Mouse (Mus musculus) heart, postnatal 0 days (tissue): Measurements from ENCODE around the gene Elof1. TPM values are rescaled to one million over a fixed set of nuclear protein-coding genes. Genes with fewer than 3 reads are reported as not detected.
A peak's percentile ranks its signal among the peaks of the same experiment; 100 is the strongest.

ENCODE experiments used
- ATAC-seq: fragments of 200-750 bp; cut with Nextera tagmentation; 2 replicates; pipeline ENCODE4 v1.8.0; 2017; ENCODE audit warnings: low read depth, moderate number of reproducible peaks, moderate library complexity; ENCODE audit not compliant: insufficient read depth
- DNase-seq: peaks from one replicate; pipeline ENCODE4 v3.0.0-alpha.2; 2016; ENCODE audit warnings: low spot score
- H3K27ac ChIP-seq: fragments of 300-500 bp; sonication (generic); 2 replicates; pipeline ENCODE4 v1.5.1; 2014; ENCODE audit warnings: low read depth, mild to moderate bottlenecking
- H3K27me3 ChIP-seq: fragments of 300-500 bp; sonication (generic); 2 replicates; pipeline ENCODE4 v1.6.1; 2014; ENCODE audit warnings: low read length, mixed read lengths; ENCODE audit not compliant: control insufficient read depth, insufficient read depth
- H3K36me3 ChIP-seq: fragments of 300-500 bp; sonication (generic); replicated peaks from 2 replicates; pipeline ENCODE4 v1.6.1; 2014; ENCODE audit warnings: low read length, mixed read lengths; ENCODE audit not compliant: control insufficient read depth, insufficient read depth
- H3K4me1 ChIP-seq: fragments of 300-500 bp; sonication (generic); 2 replicates; pipeline ENCODE4 v1.6.1; 2014; ENCODE audit warnings: antibody characterized with exemption; ENCODE audit not compliant: control insufficient read depth, insufficient read depth
- H3K4me2 ChIP-seq: fragments of 300-500 bp; sonication (generic); 2 replicates; pipeline ENCODE4 v1.6.1; 2014; ENCODE audit warnings: low read depth, mild to moderate bottlenecking, low read length, moderate library complexity
- H3K4me3 ChIP-seq: fragments of 300-500 bp; sonication (generic); 2 replicates; pipeline ENCODE4 v1.5.1; 2014; ENCODE audit warnings: low read depth, low read length
- H3K9ac ChIP-seq: fragments of 300-500 bp; sonication (generic); replicated peaks from 2 replicates; pipeline ENCODE4 v1.6.1; 2014; ENCODE audit warnings: low read depth, low read length, mixed read lengths
- H3K9me3 ChIP-seq: fragments of 300-500 bp; sonication (generic); replicated peaks from 2 replicates; pipeline ENCODE4 v1.6.1; 2016; ENCODE audit warnings: low read length; ENCODE audit not compliant: control insufficient read depth
- CTCF ChIP-seq: IDR thresholded peaks from 2 replicates; pipeline ENCODE4 v1.5.1; 2016; ENCODE audit warnings: antibody characterized with exemption, control low read depth, low read depth
- EP300 ChIP-seq: IDR thresholded peaks from 2 replicates; pipeline ENCODE4 v1.6.1; 2016; ENCODE audit warnings: antibody characterized with exemption, low read depth
- WGBS: fragments of 180-500 bp; shearing (Covaris S2); extraction: QIAGEN DNeasy Blood & Tissue Kit; methylation state at CpG from one replicate; pipeline ENCODE4 v1.1.7; 2014; 5-methylcytosine and 5-hydroxymethylcytosine counted together
- polyA plus RNA-seq: library from polyadenylated mRNA; unstranded; fragments of >200 nt; fragmentation: Nextera tagmentation; extraction: Ambion mirVana; gene quantifications from 2 replicates; pipeline ENCODE4 v1.2.1, GENCODE M21; 2015
- total RNA-seq: library from RNA; depleted of rRNA; stranded (reverse); fragments of >200 nt; gene quantifications from 2 replicates; pipeline ENCODE4 v1.2.3, GENCODE M21; 2014; ENCODE audit warnings: low replicate concordance

Gene Elof1
- total and polyA plus RNA-seq, 2 experiments from 2014 or later, result 82.3 to 132 TPM

- no peak for ATAC-seq
- DNase-seq, result no peak
- no peaks in the 10 kb centered on the region for H3K36me3 ChIP-seq
- H3K27me3 ChIP-seq, result no peaks in the 10 kb centered on the region
- H3K9ac ChIP-seq, result no peak overlapping the region
- no peak overlapping the region for H3K4me3 ChIP-seq
- H3K4me2 ChIP-seq, result no peak overlapping the region
- no peaks in the 10 kb centered on the region for H3K9me3 ChIP-seq
- WGBS, result 73% methylated on average over 3 of the region's 3 CpGs
- TF ChIP-seq EP300 (no peak), CTCF (no peak)
- no peak overlapping the region for H3K27ac ChIP-seq
- no peaks in the 10 kb centered on the region for H3K4me1 ChIP-seq
Observed at GRCm38 (mm10) chr9:22124169-22124568, 7.2 kb upstream of the Elof1 start.

- no peaks in the 10 kb centered on the region for H3K27me3 ChIP-seq
- H3K27ac ChIP-seq, result no peak overlapping the region
- no peaks in the 10 kb centered on the region for H3K36me3 ChIP-seq
- no peaks in the 10 kb centered on the region for H3K9me3 ChIP-seq
- no peak for ATAC-seq
- DNase-seq, result no peak
- TF ChIP-seq CTCF, result no peak
- TF ChIP-seq EP300, result no peak
- H3K4me2 ChIP-seq, result no peak overlapping the region
- no peak overlapping the region for H3K4me3 ChIP-seq
- 77% methylated on average over 7 of the region's 7 CpGs for WGBS
- no peak overlapping the region for H3K9ac ChIP-seq
- H3K4me1 ChIP-seq, result no peaks in the 10 kb centered on the region
Observed at GRCm38 (mm10) chr9:22123069-22123609, 6.2 kb upstream of the Elof1 start.

GRCm38 (mm10) chr9:22122005-22122404 lies 5.0 kb upstream of the Elof1 start:
- Histone ChIP-seq H3K4me2 (no peak overlapping the region), H3K9me3 (no peaks in the 10 kb centered on the region), H3K27ac (no peak overlapping the region), H3K4me3 (no peak overlapping the region), H3K4me1 (no peaks in the 10 kb centered on the region), H3K27me3 (no peaks in the 10 kb centered on the region), H3K36me3 (no peaks in the 10 kb centered on the region), H3K9ac (no peak overlapping the region)
- ATAC-seq (no peak), DNase-seq (no peak)
- WGBS, result 70% methylated on average over 3 of the region's 3 CpGs
- TF ChIP-seq EP300 (no peak), CTCF (no peak)

- Histone ChIP-seq H3K4me2 (no peak overlapping the region), H3K27ac (no peak overlapping the region), H3K4me3 (no peak overlapping the region), H3K9ac (no peak overlapping the region), H3K9me3 (no peaks in the 10 kb centered on the region), H3K27me3 (no peaks in the 10 kb centered on the region), H3K4me1 (no peaks in the 10 kb centered on the region), H3K36me3 (no peaks in the 10 kb centered on the region)
- ATAC-seq, result no peak
- no peak for TF ChIP-seq CTCF
- DNase-seq, result no peak
Observed at GRCm38 (mm10) chr9:22121545-22121944, 4.6 kb upstream of the Elof1 start.

GRCm38 (mm10) chr9:22119543-22119942 lies 2.6 kb upstream of the Elof1 start:
- Histone ChIP-seq H3K4me3 (no peak overlapping the region), H3K4me1 (no peaks in the 10 kb centered on the region), H3K27me3 (no peaks in the 10 kb centered on the region), H3K36me3 (no peaks in the 10 kb centered on the region), H3K4me2 (no peak overlapping the region), H3K9ac (no peak overlapping the region), H3K27ac (no peak overlapping the region), H3K9me3 (no peaks in the 10 kb centered on the region)
- ATAC-seq, result no peak
- 79% methylated on average over 4 of the region's 4 CpGs for WGBS
- no peak for TF ChIP-seq CTCF
- no peak for TF ChIP-seq EP300
- no peak for DNase-seq

GRCm38 (mm10) chr9:22117754-22118456 lies 933 bp upstream of the Elof1 start:
- TF ChIP-seq EP300 (no peak), CTCF (peak; percentile 64)

More at GRCm38 (mm10) chr9:22117754-22118456, 933 bp upstream of the Elof1 start:
- ATAC-seq (no peak), DNase-seq (peak; percentile 37)
- Histone ChIP-seq H3K9ac (no peak overlapping the region), H3K27me3 (no peaks in the 10 kb centered on the region), H3K9me3 (no peaks in the 10 kb centered on the region), H3K4me3 (peak overlapping the region; percentile 87; the same call in 1 of the 2 replicates), H3K27ac (no peak overlapping the region), H3K4me2 (peak overlapping the region; percentile 89; the same call in 1 of the 2 replicates), H3K36me3 (peaks cover 9% of the 10 kb centered on the region), H3K4me1 (no peaks in the 10 kb centered on the region)
- 41% methylated on average over 10 of the region's 10 CpGs for WGBS
